Mouse (Mus musculus): Measurements from ENCODE around the gene Ass1.

Ass1 gene

GRCm38 (mm10) chr2:31489166-31489565 is 19.2 kb downstream of the Ass1 start:
- no peak for DNase-seq (ENCODE audit: low spot score)

DNA sequence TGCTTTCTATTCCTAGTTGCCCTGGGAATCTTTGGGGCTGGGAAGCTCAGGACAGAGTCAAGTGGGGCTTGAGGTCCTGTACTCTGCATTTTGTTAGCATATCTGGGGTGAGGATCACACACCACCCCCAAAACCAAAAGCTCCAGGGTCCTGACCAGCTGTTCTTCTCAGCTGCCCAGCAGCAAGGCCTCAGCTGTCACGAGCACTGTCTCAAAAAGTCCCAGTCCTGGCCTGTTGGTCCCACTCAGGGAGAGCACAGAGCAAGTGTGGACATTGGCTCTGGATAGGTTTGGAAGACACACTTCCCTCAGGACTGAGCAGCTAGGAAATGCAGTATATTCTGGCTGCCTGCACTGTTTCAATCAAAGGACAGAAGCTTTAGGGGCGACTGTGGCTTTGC is 20.5 kb downstream of the Ass1 start:
- DNase-seq (ENCODE audit: low spot score): no peak

DNA sequence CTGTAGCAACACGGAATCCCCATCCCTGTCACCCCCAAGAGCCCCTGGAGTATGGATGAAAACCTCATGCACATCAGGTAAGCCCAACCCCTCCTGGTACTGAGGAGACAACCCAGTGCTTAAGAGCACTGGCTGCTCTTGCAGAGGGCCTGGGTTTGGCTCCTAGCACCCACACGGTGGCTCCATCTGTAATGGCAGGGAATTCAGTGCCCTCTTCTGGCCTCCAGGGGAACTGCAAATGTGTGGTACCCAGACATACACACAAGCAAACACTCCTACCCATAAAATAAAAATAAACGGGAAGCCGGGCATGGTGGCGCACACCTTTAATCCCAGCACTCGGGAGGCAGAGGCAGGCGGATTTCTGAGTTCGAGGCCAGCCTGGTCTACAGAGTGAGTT is 22.3 kb downstream of the Ass1 start:
- no peak for DNase-seq (ENCODE audit: low spot score)

- DNase-seq (ENCODE audit: low spot score): no peak
These were observed 23.2 kb downstream of the Ass1 start for GRCm38 (mm10) chr2:31493243-31493642.

DNA sequence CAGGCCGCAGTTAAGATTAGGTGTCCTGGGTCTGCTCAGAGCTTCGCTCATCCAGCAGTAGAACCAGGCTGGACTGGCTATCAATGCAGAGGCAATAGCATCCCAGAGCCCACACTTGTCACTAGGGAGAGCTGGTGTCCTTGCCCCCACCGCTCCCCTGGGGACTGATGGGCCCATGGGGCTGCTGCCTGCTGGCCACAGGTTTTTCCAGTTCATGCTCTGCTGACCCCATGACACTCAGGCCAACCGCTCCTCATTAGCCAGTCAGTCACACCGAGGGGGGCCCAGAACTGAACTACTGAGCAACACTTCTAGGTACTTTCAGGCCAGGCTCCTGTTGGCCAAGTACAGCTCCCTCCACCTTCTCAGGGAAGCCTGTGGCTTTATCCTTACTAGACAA is 24.3 kb downstream of the Ass1 start:
- DNase-seq (ENCODE audit: low spot score): no peak

DNA sequence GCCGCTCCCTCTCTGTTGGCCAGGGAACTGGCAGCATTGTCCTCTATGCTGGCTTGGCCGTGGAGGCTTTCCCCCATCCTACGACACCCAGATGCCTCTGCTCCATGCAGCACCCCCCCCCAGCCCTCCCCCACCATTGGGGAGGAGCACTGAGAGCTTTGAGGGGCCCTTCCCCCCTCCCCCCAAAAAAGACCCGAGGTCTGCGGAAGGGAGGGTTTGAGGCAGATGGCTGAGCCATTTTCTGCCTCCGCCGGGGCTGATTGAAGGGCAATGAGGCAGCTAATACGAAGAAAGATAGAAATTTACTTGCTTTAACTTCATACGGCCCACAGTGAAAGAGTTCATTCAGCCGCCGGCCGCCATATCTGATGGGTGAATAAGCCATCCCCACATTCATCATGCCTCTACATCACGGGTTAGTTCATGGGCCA is 25.1 kb downstream of the Ass1 start:
- DNase-seq (ENCODE audit: low spot score): no peak

- no peak for DNase-seq (ENCODE audit: low spot score)
These were observed 26.1 kb downstream of the Ass1 start for GRCm38 (mm10) chr2:31496141-31496540.

DNA sequence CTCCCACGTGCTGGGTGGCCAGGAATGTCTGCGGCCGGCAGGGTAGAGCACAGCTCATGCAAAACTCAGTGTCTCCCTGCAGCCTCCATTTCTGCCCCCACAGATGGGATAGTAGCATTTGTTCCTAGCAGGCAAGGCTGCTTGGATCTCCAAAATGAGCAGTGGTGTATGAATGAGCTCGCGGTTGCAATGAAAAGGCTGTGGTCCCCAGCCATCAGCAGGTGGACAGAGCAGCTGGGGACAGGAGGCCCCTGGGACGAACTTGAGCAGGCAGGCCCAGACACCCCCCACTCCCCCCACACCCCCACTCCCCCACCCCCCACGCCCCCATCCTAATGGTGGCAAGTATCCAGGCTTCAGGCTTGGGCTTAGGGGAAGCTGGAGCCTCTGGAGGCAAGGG is 27.1 kb downstream of the Ass1 start:
- no peak for DNase-seq (ENCODE audit: low spot score)

- no peak for DNase-seq (ENCODE audit: low spot score)
These were observed 27.6 kb downstream of the Ass1 start for GRCm38 (mm10) chr2:31497635-31498034.

GRCm38 (mm10) chr2:31499327-31500291 is 29.6 kb downstream of the Ass1 start:
- no peak for DNase-seq (ENCODE audit: low spot score)

GRCm38 (mm10) chr2:31500292-31501204 is 30.5 kb downstream of the Ass1 start:
- DNase-seq (ENCODE audit: low spot score): no peak

GRCm38 (mm10) chr2:31501448-31502130 is 31.6 kb downstream of the Ass1 start:
- DNase-seq (ENCODE audit: low spot score): no peak

DNA sequence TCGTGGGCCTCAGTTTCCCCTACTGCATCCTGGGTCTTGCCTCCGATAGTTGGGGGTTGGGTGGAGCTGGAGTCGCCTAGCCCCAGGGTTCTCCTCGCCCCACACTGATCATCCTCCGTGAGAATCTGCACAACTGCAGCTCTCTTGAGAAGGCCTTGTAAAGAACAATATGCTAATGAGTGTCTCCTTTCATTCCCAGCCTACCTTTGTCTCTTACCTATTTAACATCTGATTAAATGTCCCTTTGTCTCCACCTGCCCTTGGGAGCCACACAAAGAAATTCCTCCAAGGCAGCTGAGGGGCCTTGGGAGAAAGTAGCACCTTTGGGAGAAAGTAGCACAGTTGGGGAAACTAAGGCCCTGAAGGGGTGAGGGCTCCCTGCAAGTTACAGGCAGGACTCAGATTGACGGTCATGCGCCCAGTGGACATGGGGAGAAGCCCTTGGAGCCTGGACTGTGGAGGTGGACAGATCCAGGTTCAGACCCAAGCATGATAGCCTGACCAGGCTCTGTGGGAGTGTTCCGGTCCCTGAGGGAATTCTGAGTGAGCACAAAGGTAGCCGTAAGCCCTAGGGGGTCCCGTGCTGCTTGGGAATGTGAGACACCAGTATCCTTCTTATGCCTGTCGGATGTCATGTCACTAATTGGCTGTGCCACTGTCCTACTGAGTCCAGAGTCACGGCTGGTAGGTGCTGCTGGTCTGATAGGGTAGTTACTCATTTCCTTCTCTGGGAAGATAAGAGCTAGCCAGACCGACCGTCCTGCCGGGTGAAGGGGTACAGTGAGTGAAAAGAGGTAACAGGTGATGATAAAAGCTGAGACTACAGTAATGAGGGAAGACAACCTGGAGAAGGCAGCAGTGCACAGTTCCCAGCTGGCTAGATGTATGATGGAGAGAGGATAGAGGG is 32.9 kb downstream of the Ass1 start:
- DNase-seq (ENCODE audit: low spot score): no peak

DNA sequence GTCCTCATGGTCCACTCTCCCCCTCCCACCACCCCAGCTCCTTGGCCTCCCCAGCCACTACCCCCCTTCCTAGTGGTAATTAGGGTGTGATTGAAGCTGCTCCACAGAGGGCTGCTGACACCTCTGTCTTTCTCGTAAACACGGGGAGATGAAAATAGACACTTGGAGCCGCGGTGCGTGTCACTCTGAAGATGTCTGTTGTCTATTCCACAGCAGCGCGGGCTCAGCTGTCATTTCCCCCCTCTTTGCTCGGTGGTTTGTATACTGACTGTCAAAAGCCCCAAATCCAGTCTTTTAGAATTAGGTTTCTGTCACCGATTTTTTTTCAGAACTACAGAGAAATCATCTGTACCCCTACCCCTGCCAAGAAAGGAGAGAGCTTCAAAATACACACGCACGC is 35.5 kb downstream of the Ass1 start:
- DNase-seq (ENCODE audit: low spot score): no peak

GRCm38 (mm10) chr2:31508851-31509250 is 38.8 kb downstream of the Ass1 start:
- DNase-seq (ENCODE audit: low spot score): no peak

GRCm38 (mm10) chr2:31511316-31511715 is 41.3 kb downstream of the Ass1 start:
- no peak for DNase-seq (ENCODE audit: low spot score)

DNA sequence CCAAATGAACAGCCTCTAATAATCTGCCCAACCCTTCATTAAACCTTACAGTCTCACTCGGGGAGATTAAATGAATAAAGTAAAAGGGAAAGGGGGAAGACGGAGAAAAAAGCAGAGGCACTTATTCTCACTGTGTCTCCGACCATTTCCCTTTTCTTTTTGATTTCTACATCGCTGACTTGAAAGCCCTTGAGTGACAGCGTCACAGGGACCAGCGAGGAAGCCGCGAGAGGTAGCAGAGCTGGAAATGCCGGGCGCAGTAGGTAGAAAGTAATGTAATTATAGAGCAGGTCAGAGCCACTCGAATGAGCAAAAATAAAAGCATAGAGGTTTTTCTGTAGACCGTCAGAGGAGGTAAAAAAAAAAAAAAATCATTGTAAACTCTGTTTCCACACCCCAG is 46.5 kb downstream of the Ass1 start:
- DNase-seq (ENCODE audit: low spot score): no peak

GRCm38 (mm10) chr2:31521800-31522335 is 51.9 kb downstream of the Ass1 start:
- DNase-seq (ENCODE audit: low spot score): no peak

DNA sequence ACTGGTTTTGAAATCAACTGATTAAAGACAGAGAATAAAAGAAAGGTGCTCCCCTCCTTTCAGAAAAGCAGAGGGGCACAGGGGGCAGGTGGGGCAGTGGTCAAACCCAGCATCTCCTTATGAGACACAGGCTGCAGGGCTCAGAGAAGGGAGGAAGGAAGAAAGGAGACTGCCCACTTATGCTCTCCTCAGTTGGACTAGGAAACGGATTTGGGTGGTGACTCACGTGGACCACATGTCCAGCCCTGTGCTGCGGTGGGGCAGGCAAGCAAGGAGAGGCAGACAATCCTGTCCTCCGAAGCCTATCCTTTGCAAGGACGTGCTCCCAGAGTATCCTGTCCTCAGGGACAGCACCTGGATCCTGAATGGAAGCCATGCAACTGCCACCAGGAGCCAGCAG is 54.6 kb downstream of the Ass1 start:
- no peak for DNase-seq (ENCODE audit: low spot score)

- no peak for DNase-seq (ENCODE audit: low spot score)
These were observed 55.8 kb downstream of the Ass1 start for GRCm38 (mm10) chr2:31525778-31526177.

GRCm38 (mm10) chr2:31530201-31530600 is 60.2 kb downstream of the Ass1 start:
- no peak for DNase-seq (ENCODE audit: low spot score)

All from left cerebral cortex, adult 11 months (tissue).